Mouse (Mus musculus): Measurements from ENCODE around the gene Wwox. TPM values are rescaled to one million over a fixed set of nuclear protein-coding genes. Genes with fewer than 3 reads are reported as not detected.

Gene Wwox
- polyA plus RNA-seq, 1 experiment from 2014 or later = 13.3 TPM

GRCm38 (mm10) chr8:114869321-114869720 lies 429.9 kb downstream of the Wwox start:
- ATAC-seq = no peak
- Histone ChIP-seq H3K4me3 (ENCODE audit: low read depth, low read length) (no peak overlapping the region), H3K36me3 (ENCODE audit: control insufficient read depth, insufficient read depth, low read length) (no peaks in the 10 kb centered on the region), H3K27me3 (ENCODE audit: control insufficient read depth, insufficient read depth, low read depth, low read length) (no peaks in the 10 kb centered on the region), H3K27ac (ENCODE audit: low read length) (no peak overlapping the region), H3K4me1 (ENCODE audit: control insufficient read depth, insufficient read depth, low read length) (no peaks in the 10 kb centered on the region), H3K4me2 (ENCODE audit: low read length) (no peak overlapping the region), H3K9me3 (replicated peaks; ENCODE audit: control insufficient read depth, low read length, poor library complexity, severe bottlenecking) (no peaks in the 10 kb centered on the region), H3K9ac (ENCODE audit: low read depth, low read length) (no peak overlapping the region)
- WGBS = 94% methylated on average over 6 of the region's 6 CpGs

GRCm38 (mm10) chr8:114870410-114870809 lies 431.0 kb downstream of the Wwox start:
- no peaks in the 10 kb centered on the region for H3K4me1 ChIP-seq (ENCODE audit: control insufficient read depth, insufficient read depth, low read length)
- no peak overlapping the region for H3K27ac ChIP-seq (ENCODE audit: low read length)
- no peaks in the 10 kb centered on the region for H3K36me3 ChIP-seq (ENCODE audit: control insufficient read depth, insufficient read depth, low read length)
- no peak overlapping the region for H3K4me2 ChIP-seq (ENCODE audit: low read length)
- no peaks in the 10 kb centered on the region for H3K9me3 ChIP-seq (replicated peaks; ENCODE audit: control insufficient read depth, low read length, poor library complexity, severe bottlenecking)
- H3K27me3 ChIP-seq (ENCODE audit: control insufficient read depth, insufficient read depth, low read depth, low read length) = no peaks in the 10 kb centered on the region
- WGBS = 93% methylated on average over 8 of the region's 8 CpGs
- no peak overlapping the region for H3K4me3 ChIP-seq (ENCODE audit: low read depth, low read length)
- no peak overlapping the region for H3K9ac ChIP-seq (ENCODE audit: low read depth, low read length)
- ATAC-seq = no peak

GRCm38 (mm10) chr8:114872491-114872890 lies 433.0 kb downstream of the Wwox start:
- no peak overlapping the region for H3K27ac ChIP-seq (ENCODE audit: low read length)
- no peak overlapping the region for H3K4me2 ChIP-seq (ENCODE audit: low read length)
- no peak for ATAC-seq
- H3K36me3 ChIP-seq (ENCODE audit: control insufficient read depth, insufficient read depth, low read length) = no peaks in the 10 kb centered on the region
- H3K9ac ChIP-seq (ENCODE audit: low read depth, low read length) = no peak overlapping the region
- peaks cover 6% of the 10 kb centered on the region; the same call in 1 of the 2 replicates for H3K4me1 ChIP-seq (ENCODE audit: control insufficient read depth, insufficient read depth, low read length)
- WGBS = 63% methylated on average over 3 of the region's 3 CpGs
- H3K4me3 ChIP-seq (ENCODE audit: low read depth, low read length) = no peak overlapping the region
- no peaks in the 10 kb centered on the region for H3K27me3 ChIP-seq (ENCODE audit: control insufficient read depth, insufficient read depth, low read depth, low read length)
- H3K9me3 ChIP-seq (replicated peaks; ENCODE audit: control insufficient read depth, low read length, poor library complexity, severe bottlenecking) = no peaks in the 10 kb centered on the region

- H3K9ac ChIP-seq (ENCODE audit: low read depth, low read length) = no peak overlapping the region
- no peak for ATAC-seq
- H3K27ac ChIP-seq (ENCODE audit: low read length) = no peak overlapping the region
- no peak overlapping the region for H3K4me2 ChIP-seq (ENCODE audit: low read length)
- H3K27me3 ChIP-seq (ENCODE audit: control insufficient read depth, insufficient read depth, low read depth, low read length) = no peaks in the 10 kb centered on the region
- H3K4me3 ChIP-seq (ENCODE audit: low read depth, low read length) = no peak overlapping the region
- H3K4me1 ChIP-seq (ENCODE audit: control insufficient read depth, insufficient read depth, low read length) = peaks cover 6% of the 10 kb centered on the region; the same call in 1 of the 2 replicates
- no peaks in the 10 kb centered on the region for H3K9me3 ChIP-seq (replicated peaks; ENCODE audit: control insufficient read depth, low read length, poor library complexity, severe bottlenecking)
- 88% methylated on average over 5 of the region's 5 CpGs for WGBS
- no peaks in the 10 kb centered on the region for H3K36me3 ChIP-seq (ENCODE audit: control insufficient read depth, insufficient read depth, low read length)
Observed at GRCm38 (mm10) chr8:114875161-114875560, 435.7 kb downstream of the Wwox start.

GRCm38 (mm10) chr8:114876161-114876611 lies 436.7 kb downstream of the Wwox start:
- no peaks in the 10 kb centered on the region for H3K27me3 ChIP-seq (ENCODE audit: control insufficient read depth, insufficient read depth, low read depth, low read length)
- H3K4me2 ChIP-seq (ENCODE audit: low read length) = peak overlapping the region; percentile 26; the same call in 1 of the 2 replicates
- no peaks in the 10 kb centered on the region for H3K9me3 ChIP-seq (replicated peaks; ENCODE audit: control insufficient read depth, low read length, poor library complexity, severe bottlenecking)
- no peaks in the 10 kb centered on the region for H3K36me3 ChIP-seq (ENCODE audit: control insufficient read depth, insufficient read depth, low read length)
- H3K4me1 ChIP-seq (ENCODE audit: control insufficient read depth, insufficient read depth, low read length) = peaks cover 6% of the 10 kb centered on the region; the same call in 1 of the 2 replicates
- ATAC-seq = no peak
- H3K9ac ChIP-seq (ENCODE audit: low read depth, low read length) = no peak overlapping the region
- no peak overlapping the region for H3K4me3 ChIP-seq (ENCODE audit: low read depth, low read length)
- H3K27ac ChIP-seq (ENCODE audit: low read length) = no peak overlapping the region
- 6% methylated on average over 11 of the region's 11 CpGs for WGBS

- WGBS = 37% methylated on average over 9 of the region's 9 CpGs
- Histone ChIP-seq H3K27me3 (ENCODE audit: control insufficient read depth, insufficient read depth, low read depth, low read length) (no peaks in the 10 kb centered on the region), H3K9ac (ENCODE audit: low read depth, low read length) (no peak overlapping the region), H3K4me2 (ENCODE audit: low read length) (peak overlapping the region; percentile 26; the same call in 1 of the 2 replicates), H3K36me3 (ENCODE audit: control insufficient read depth, insufficient read depth, low read length) (no peaks in the 10 kb centered on the region), H3K4me1 (ENCODE audit: control insufficient read depth, insufficient read depth, low read length) (peaks cover 6% of the 10 kb centered on the region; the same call in 1 of the 2 replicates), H3K4me3 (ENCODE audit: low read depth, low read length) (no peak overlapping the region), H3K27ac (ENCODE audit: low read length) (no peak overlapping the region), H3K9me3 (replicated peaks; ENCODE audit: control insufficient read depth, low read length, poor library complexity, severe bottlenecking) (no peaks in the 10 kb centered on the region)
- ATAC-seq = no peak
Observed at GRCm38 (mm10) chr8:114876696-114877206, 437.3 kb downstream of the Wwox start.

GRCm38 (mm10) chr8:114877234-114877633 lies 437.8 kb downstream of the Wwox start:
- 74% methylated on average over 10 of the region's 10 CpGs for WGBS
- Histone ChIP-seq H3K27ac (ENCODE audit: low read length) (no peak overlapping the region), H3K9ac (ENCODE audit: low read depth, low read length) (no peak overlapping the region), H3K36me3 (ENCODE audit: control insufficient read depth, insufficient read depth, low read length) (no peaks in the 10 kb centered on the region), H3K4me3 (ENCODE audit: low read depth, low read length) (no peak overlapping the region), H3K4me1 (ENCODE audit: control insufficient read depth, insufficient read depth, low read length) (peaks cover 6% of the 10 kb centered on the region; the same call in 1 of the 2 replicates), H3K4me2 (ENCODE audit: low read length) (no peak overlapping the region), H3K27me3 (ENCODE audit: control insufficient read depth, insufficient read depth, low read depth, low read length) (no peaks in the 10 kb centered on the region), H3K9me3 (replicated peaks; ENCODE audit: control insufficient read depth, low read length, poor library complexity, severe bottlenecking) (no peaks in the 10 kb centered on the region)
- no peak for ATAC-seq

GRCm38 (mm10) chr8:114878449-114879276 lies 439.2 kb downstream of the Wwox start:
- H3K4me2 ChIP-seq (ENCODE audit: low read length) = no peak overlapping the region
- no peaks in the 10 kb centered on the region for H3K27me3 ChIP-seq (ENCODE audit: control insufficient read depth, insufficient read depth, low read depth, low read length)
- H3K9ac ChIP-seq (ENCODE audit: low read depth, low read length) = no peak overlapping the region
- no peak overlapping the region for H3K4me3 ChIP-seq (ENCODE audit: low read depth, low read length)
- WGBS = 50% methylated on average over 14 of the region's 14 CpGs
- no peak overlapping the region for H3K27ac ChIP-seq (ENCODE audit: low read length)
- no peaks in the 10 kb centered on the region for H3K9me3 ChIP-seq (replicated peaks; ENCODE audit: control insufficient read depth, low read length, poor library complexity, severe bottlenecking)
- no peaks in the 10 kb centered on the region for H3K36me3 ChIP-seq (ENCODE audit: control insufficient read depth, insufficient read depth, low read length)
- ATAC-seq = no peak
- H3K4me1 ChIP-seq (ENCODE audit: control insufficient read depth, insufficient read depth, low read length) = peaks cover 6% of the 10 kb centered on the region; the same call in 1 of the 2 replicates

- Histone ChIP-seq H3K9me3 (replicated peaks; ENCODE audit: control insufficient read depth, low read length, poor library complexity, severe bottlenecking) (no peaks in the 10 kb centered on the region), H3K4me3 (ENCODE audit: low read depth, low read length) (no peak overlapping the region), H3K9ac (ENCODE audit: low read depth, low read length) (no peak overlapping the region), H3K36me3 (ENCODE audit: control insufficient read depth, insufficient read depth, low read length) (no peaks in the 10 kb centered on the region), H3K27ac (ENCODE audit: low read length) (no peak overlapping the region), H3K4me2 (ENCODE audit: low read length) (no peak overlapping the region), H3K27me3 (ENCODE audit: control insufficient read depth, insufficient read depth, low read depth, low read length) (no peaks in the 10 kb centered on the region), H3K4me1 (ENCODE audit: control insufficient read depth, insufficient read depth, low read length) (peaks cover 6% of the 10 kb centered on the region; the same call in 1 of the 2 replicates)
- ATAC-seq = no peak
- WGBS = 70% methylated on average over 4 of the region's 4 CpGs
Observed at GRCm38 (mm10) chr8:114879277-114879568, 439.8 kb downstream of the Wwox start.

Data from midbrain, embryonic 16.5 days (tissue).